Mouse (Mus musculus) testis, adult 2 months (tissue): ENCODE measurements around the gene Bhlhe23.

ENCODE experiments used
- CTCF ChIP-seq: fragments of 200-500 bp; IDR thresholded peaks from 2 replicates; pipeline ENCODE4 v1.5.1; 2012; ENCODE audit warnings: low read depth, mild to moderate bottlenecking, inconsistent platforms, low read length, moderate library complexity; ENCODE audit not compliant: control insufficient read depth, insufficient read depth, insufficient replicate concordance
- POLR2A ChIP-seq: fragments of 200-500 bp; IDR thresholded peaks from 2 replicates; pipeline ENCODE4 v1.6.1; 2012; ENCODE audit warnings: low read depth, mild to moderate bottlenecking, inconsistent platforms, low read length, moderate library complexity; ENCODE audit not compliant: control insufficient read depth

- TF ChIP-seq POLR2A (no peak), CTCF (no peak)
Measured at GRCm38 (mm10) chr2:180787566-180788232, 11.0 kb upstream of the Bhlhe23 start.
